Mouse (Mus musculus): ENCODE data around the gene Tmem179.
A peak's percentile ranks its signal among the peaks of the same experiment; 100 is the strongest.

Gene Tmem179

GRCm38 (mm10) chr12:112516697-112517337, at the start of gene Tmem179:
TSS of gene Tmem179 (minus strand) at chr12:112516747.
- peak; percentile 7 for DNase-seq (ENCODE audit: low read depth, low spot score)

- no peak for DNase-seq (ENCODE audit: low read depth, low spot score)
These were observed 46.5 kb upstream of the Tmem179 start for GRCm38 (mm10) chr12:112563011-112563410.

- DNase-seq (ENCODE audit: low read depth, low spot score): no peak
These were observed 45.9 kb upstream of the Tmem179 start for GRCm38 (mm10) chr12:112562462-112562861.

GRCm38 (mm10) chr12:112561163-112561562, 44.6 kb upstream of the Tmem179 start:
- no peak for DNase-seq (ENCODE audit: low read depth, low spot score)

GRCm38 (mm10) chr12:112560176-112560797, 43.7 kb upstream of the Tmem179 start:
- peak; percentile 34 for DNase-seq (ENCODE audit: low read depth, low spot score)

GRCm38 (mm10) chr12:112559671-112560070, 43.1 kb upstream of the Tmem179 start:
- DNase-seq (ENCODE audit: low read depth, low spot score): no peak

GRCm38 (mm10) chr12:112559231-112559630, 42.7 kb upstream of the Tmem179 start:
- no peak for DNase-seq (ENCODE audit: low read depth, low spot score)

- no peak for DNase-seq (ENCODE audit: low read depth, low spot score)
These were observed 40.7 kb upstream of the Tmem179 start for GRCm38 (mm10) chr12:112557219-112557618.

GRCm38 (mm10) chr12:112556531-112557060, 40.0 kb upstream of the Tmem179 start:
- DNase-seq (ENCODE audit: low read depth, low spot score): no peak

GRCm38 (mm10) chr12:112554900-112555299, 38.4 kb upstream of the Tmem179 start:
- DNase-seq (ENCODE audit: low read depth, low spot score): no peak

GRCm38 (mm10) chr12:112552520-112552919, 36.0 kb upstream of the Tmem179 start:
- DNase-seq (ENCODE audit: low read depth, low spot score): no peak

GRCm38 (mm10) chr12:112551861-112552375, 35.4 kb upstream of the Tmem179 start:
- DNase-seq (ENCODE audit: low read depth, low spot score): peak; percentile 91

GRCm38 (mm10) chr12:112549287-112549686, 32.7 kb upstream of the Tmem179 start:
- no peak for DNase-seq (ENCODE audit: low read depth, low spot score)

GRCm38 (mm10) chr12:112546110-112546509, 29.6 kb upstream of the Tmem179 start:
- DNase-seq (ENCODE audit: low read depth, low spot score): no peak

- no peak for DNase-seq (ENCODE audit: low read depth, low spot score)
These were observed 28.6 kb upstream of the Tmem179 start for GRCm38 (mm10) chr12:112544946-112545701.

- DNase-seq (ENCODE audit: low read depth, low spot score): no peak
These were observed 27.4 kb upstream of the Tmem179 start for GRCm38 (mm10) chr12:112543941-112544340.

GRCm38 (mm10) chr12:112542920-112543300, 26.4 kb upstream of the Tmem179 start:
- peak; percentile 87 for DNase-seq (ENCODE audit: low read depth, low spot score)

GRCm38 (mm10) chr12:112542257-112542919, 25.8 kb upstream of the Tmem179 start:
- no peak for DNase-seq (ENCODE audit: low read depth, low spot score)

GRCm38 (mm10) chr12:112541483-112542091, 25.0 kb upstream of the Tmem179 start:
- no peak for DNase-seq (ENCODE audit: low read depth, low spot score)

GRCm38 (mm10) chr12:112540321-112540720, 23.8 kb upstream of the Tmem179 start:
- DNase-seq (ENCODE audit: low read depth, low spot score): no peak

- DNase-seq (ENCODE audit: low read depth, low spot score): no peak
These were observed 23.0 kb upstream of the Tmem179 start for GRCm38 (mm10) chr12:112539466-112539965.

All from CD4-positive, CD25-positive, alpha-beta regulatory T cell, adult 2 months (primary cell).